Mouse (Mus musculus) megakaryocyte, embryonic 14.5 days (primary cell): Measurements from ENCODE around the gene Trim54.

Source experiments
- FLI1 ChIP-seq: IDR thresholded peaks from 2 replicates; pipeline ENCODE4 v1.6.1; 2012; ENCODE audit warnings: low read length, inconsistent platforms, mixed read lengths
- GATA1 ChIP-seq: IDR thresholded peaks from 3 replicates; pipeline ENCODE4 v1.6.1; 2012; ENCODE audit warnings: mixed read lengths, low read length, inconsistent platforms, borderline replicate concordance

DNA sequence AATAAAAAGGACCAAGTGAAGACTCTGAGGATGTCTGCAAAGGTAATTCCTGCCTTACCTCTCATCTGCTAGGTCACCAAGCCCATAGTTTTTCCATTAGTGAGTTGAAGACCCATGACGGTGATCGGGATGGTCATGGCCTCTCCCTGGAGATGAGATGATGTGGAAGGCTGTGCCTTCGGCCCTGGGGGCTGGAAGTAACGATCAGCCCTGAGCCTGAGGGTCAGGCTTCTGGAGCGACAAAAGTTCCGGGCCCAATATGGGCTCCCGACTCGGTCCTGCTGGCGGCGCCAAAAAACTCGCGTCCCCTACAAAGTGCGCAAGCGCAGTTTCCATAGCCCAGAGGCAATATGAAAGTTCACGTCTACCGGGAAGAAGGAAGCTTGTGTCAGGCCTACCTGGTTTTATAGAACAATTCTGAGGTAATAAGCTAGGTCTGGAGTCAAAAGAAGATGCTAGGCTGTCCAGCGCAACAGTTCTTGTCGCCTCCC lies 8.5 kb upstream of the Trim54 start, which contains the start of gene Slc30a3:
- no peak for TF ChIP-seq GATA1
- TF ChIP-seq FLI1: no peak
